Mouse (Mus musculus): ENCODE data around the gene 9130230L23Rik. TPM values are rescaled to one million over a fixed set of nuclear protein-coding genes. Genes with fewer than 3 reads are reported as not detected.

Gene 9130230L23Rik
- polyA plus RNA-seq, 1 experiment, result 0.33 TPM

DNA sequence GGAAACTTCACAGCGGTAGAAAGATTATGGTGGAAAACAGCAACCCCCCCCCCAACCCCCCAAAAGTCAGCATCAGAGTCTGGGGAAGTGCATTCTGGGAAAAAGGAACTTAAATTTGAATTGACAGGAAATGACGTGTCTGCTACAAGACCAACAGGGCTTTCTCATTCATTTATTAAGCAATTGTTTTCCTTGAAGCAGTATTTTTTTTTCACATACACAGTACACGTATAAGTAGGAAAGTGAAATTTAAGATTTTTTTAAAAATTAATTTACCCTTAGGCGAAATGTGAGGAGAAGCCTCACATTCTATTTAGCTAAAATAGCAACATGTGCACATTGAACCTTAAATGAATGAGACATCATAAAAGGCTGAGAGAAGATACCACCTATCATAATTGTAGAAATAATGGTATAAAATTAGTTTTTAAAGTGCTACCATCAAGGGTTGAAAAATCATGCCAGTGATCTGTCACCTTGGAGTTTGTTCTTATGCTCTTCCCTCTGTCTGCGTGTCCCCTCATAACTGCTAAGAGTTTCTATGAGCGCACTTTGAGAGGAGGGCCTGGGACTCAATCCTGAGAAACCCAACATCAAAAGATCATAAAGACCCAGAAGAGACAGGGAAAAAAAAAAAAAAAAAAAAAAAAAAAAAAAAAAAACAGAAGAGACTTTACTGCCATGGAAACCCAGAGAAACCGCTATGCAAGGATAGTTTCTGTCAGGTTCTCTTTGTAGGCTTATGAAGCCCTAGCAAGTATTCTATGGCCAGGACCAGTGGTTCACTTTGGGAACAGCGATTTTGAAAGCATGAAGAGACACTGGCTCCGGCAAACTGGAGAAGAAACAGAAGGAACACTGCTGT lies 47.7 kb downstream of the 9130230L23Rik start:
- Histone ChIP-seq H3K4me3 (ENCODE audit: extremely low read depth, insufficient read depth, insufficient read length) (peak overlapping the region; percentile 52), H3K4me1 (ENCODE audit: control insufficient read depth, insufficient read depth, insufficient read length) (peaks cover 8% of the 10 kb centered on the region; the same call in 1 of the 2 replicates), H3K36me3 (ENCODE audit: control insufficient read depth, insufficient read depth, low read length) (no peaks in the 10 kb centered on the region), H3K27ac (ENCODE audit: insufficient read depth, low read length) (peak overlapping the region; percentile 92), H3K27me3 (ENCODE audit: control insufficient read depth, insufficient read depth, low read length) (no peaks in the 10 kb centered on the region)
- 62% methylated on average over 9 of the region's 9 CpGs for WGBS
- TF ChIP-seq CTCF (IDR thresholded peaks at IDR 0.05; ENCODE audit: extremely low read depth, insufficient read depth, insufficient read length, insufficient replicate concordance) (no peak), POLR2A (IDR thresholded peaks at IDR 0.05; ENCODE audit: low read depth, low read length) (no peak)
- no peak for DNase-seq (ENCODE audit: low read depth in 1 of 2, low spot score in 2 of 2)

- peak overlapping the region; percentile 92 for H3K27ac ChIP-seq (ENCODE audit: insufficient read depth, low read length)
- WGBS, result 16% methylated on average over 23 of the region's 23 CpGs
Measured at GRCm38 (mm10) chr5:65955343-65956143, 48.5 kb downstream of the 9130230L23Rik start.

GRCm38 (mm10) chr5:65954130-65955080 lies 49.7 kb downstream of the 9130230L23Rik start:
- TF ChIP-seq CTCF (IDR thresholded peaks at IDR 0.05; ENCODE audit: extremely low read depth, insufficient read depth, insufficient read length, insufficient replicate concordance), result no peak
- no peak for TF ChIP-seq POLR2A (IDR thresholded peaks at IDR 0.05; ENCODE audit: low read depth, low read length)
- H3K4me1 ChIP-seq (ENCODE audit: control insufficient read depth, insufficient read depth, insufficient read length), result peaks cover 15% of the 10 kb centered on the region

More at GRCm38 (mm10) chr5:65955343-65956143, 48.5 kb downstream of the 9130230L23Rik start:
- TF ChIP-seq POLR2A (IDR thresholded peaks at IDR 0.05; ENCODE audit: low read depth, low read length) (no peak), CTCF (IDR thresholded peaks at IDR 0.05; ENCODE audit: extremely low read depth, insufficient read depth, insufficient read length, insufficient replicate concordance) (peak; percentile 98)
- Histone ChIP-seq H3K27me3 (ENCODE audit: control insufficient read depth, insufficient read depth, low read length) (no peaks in the 10 kb centered on the region), H3K4me3 (ENCODE audit: extremely low read depth, insufficient read depth, insufficient read length) (peak overlapping the region; percentile 52), H3K4me1 (ENCODE audit: control insufficient read depth, insufficient read depth, insufficient read length) (peaks cover 10% of the 10 kb centered on the region; the same call in 1 of the 2 replicates), H3K36me3 (ENCODE audit: control insufficient read depth, insufficient read depth, low read length) (no peaks in the 10 kb centered on the region)
- DNase-seq (ENCODE audit: low read depth in 1 of 2, low spot score in 2 of 2), result peak; percentile 89 to 94

DNA sequence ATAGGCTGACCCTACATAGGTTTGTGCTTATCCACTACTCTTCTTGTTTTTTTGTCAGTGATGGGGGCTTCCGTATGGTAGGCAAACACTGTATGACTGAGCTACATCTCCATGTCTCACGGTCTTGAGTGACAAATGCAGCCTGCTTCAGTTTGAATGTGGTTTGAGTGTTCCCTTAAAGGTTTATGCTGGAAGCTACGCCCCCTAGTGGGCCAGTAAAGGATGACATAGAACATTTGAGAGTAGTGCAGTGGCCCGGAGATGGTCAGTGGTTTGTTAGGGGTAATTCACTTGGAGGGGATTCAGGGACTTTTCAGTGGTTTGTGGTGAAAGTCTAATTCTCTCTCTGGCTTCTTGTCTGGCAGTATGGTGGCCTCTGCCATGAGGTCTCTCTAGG lies 52.6 kb downstream of the 9130230L23Rik start:
- Histone ChIP-seq H3K27ac (ENCODE audit: insufficient read depth, low read length) (no peak overlapping the region), H3K27me3 (ENCODE audit: control insufficient read depth, insufficient read depth, low read length) (no peaks in the 10 kb centered on the region), H3K4me1 (ENCODE audit: control insufficient read depth, insufficient read depth, insufficient read length) (peaks cover 15% of the 10 kb centered on the region), H3K4me3 (ENCODE audit: extremely low read depth, insufficient read depth, insufficient read length) (no peak overlapping the region), H3K36me3 (ENCODE audit: control insufficient read depth, insufficient read depth, low read length) (no peaks in the 10 kb centered on the region)
- TF ChIP-seq CTCF (IDR thresholded peaks at IDR 0.05; ENCODE audit: extremely low read depth, insufficient read depth, insufficient read length, insufficient replicate concordance) (no peak), POLR2A (IDR thresholded peaks at IDR 0.05; ENCODE audit: low read depth, low read length) (no peak)
- DNase-seq (ENCODE audit: low read depth in 1 of 2, low spot score in 2 of 2), result peak in 1 of 2 experiments; percentile 55
- 63% methylated on average over 4 of the region's 4 CpGs for WGBS

More at GRCm38 (mm10) chr5:65954130-65955080, 49.7 kb downstream of the 9130230L23Rik start:
- Histone ChIP-seq H3K27ac (ENCODE audit: insufficient read depth, low read length) (peak overlapping the region; percentile 92; the same call in 1 of the 2 replicates), H3K27me3 (ENCODE audit: control insufficient read depth, insufficient read depth, low read length) (no peaks in the 10 kb centered on the region), H3K4me3 (ENCODE audit: extremely low read depth, insufficient read depth, insufficient read length) (no peak overlapping the region), H3K36me3 (ENCODE audit: control insufficient read depth, insufficient read depth, low read length) (no peaks in the 10 kb centered on the region)
- WGBS, result 81% methylated on average over 16 of the region's 16 CpGs
- no peak for DNase-seq (ENCODE audit: low read depth in 1 of 2, low spot score in 2 of 2)

DNA sequence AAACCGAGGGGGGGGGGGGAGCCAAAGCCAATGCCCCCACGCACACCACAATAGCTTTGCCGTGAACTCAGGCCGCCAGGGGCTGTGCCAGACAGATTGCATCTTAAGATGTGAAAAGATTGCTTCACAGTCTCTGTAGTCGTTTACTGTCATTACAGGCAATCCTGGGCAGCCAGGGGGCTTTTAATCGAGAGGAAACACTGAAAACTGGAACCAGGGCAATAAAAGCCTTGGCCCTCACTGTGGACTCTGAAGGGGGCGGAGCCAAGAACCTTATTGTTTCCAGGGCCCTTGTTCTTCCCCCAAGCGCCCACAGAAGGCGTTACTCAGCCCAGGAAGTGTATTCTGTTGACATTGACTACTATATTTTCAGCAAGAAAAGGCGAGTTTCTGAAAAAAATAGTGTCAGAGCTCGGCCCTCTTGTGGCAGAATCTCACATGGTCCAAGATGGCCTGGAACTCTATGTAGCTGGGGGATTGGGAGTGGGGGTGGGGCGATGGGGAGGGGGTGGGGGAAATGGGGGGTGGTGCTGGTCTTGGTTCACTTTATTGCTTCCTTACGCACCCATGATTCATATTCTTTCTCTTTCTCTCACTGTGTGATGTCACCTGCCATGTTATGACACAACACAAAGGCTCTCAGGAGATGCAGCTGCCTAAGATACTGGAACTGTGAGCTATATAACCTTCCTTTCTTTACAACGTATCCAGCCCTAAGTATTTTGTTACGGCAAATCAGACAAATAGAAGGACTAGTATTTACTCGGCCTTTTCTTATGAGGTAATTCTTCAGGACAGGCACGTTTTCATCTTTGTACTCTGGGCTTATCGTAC lies 53.2 kb downstream of the 9130230L23Rik start:
- WGBS, result 63% methylated on average over 18 of the region's 18 CpGs
- Histone ChIP-seq H3K4me3 (ENCODE audit: extremely low read depth, insufficient read depth, insufficient read length) (no peak overlapping the region), H3K36me3 (ENCODE audit: control insufficient read depth, insufficient read depth, low read length) (no peaks in the 10 kb centered on the region), H3K27me3 (ENCODE audit: control insufficient read depth, insufficient read depth, low read length) (no peaks in the 10 kb centered on the region), H3K4me1 (ENCODE audit: control insufficient read depth, insufficient read depth, insufficient read length) (peaks cover 15% of the 10 kb centered on the region), H3K27ac (ENCODE audit: insufficient read depth, low read length) (no peak overlapping the region)
- DNase-seq (ENCODE audit: low read depth in 1 of 2, low spot score in 2 of 2), result peak; percentile 64
- TF ChIP-seq POLR2A (IDR thresholded peaks at IDR 0.05; ENCODE audit: low read depth, low read length) (no peak), CTCF (IDR thresholded peaks at IDR 0.05; ENCODE audit: extremely low read depth, insufficient read depth, insufficient read length, insufficient replicate concordance) (no peak)
